ENCODE assay signal across 9 mouse cellular contexts in genomic region chr13:51616417-51617044, GRCm38 (mm10). TPM values are rescaled to one million over a fixed set of nuclear protein-coding genes. Genes with fewer than 3 reads are reported as not detected.
DNase-seq lines count a peak whose midpoint lies in the region; ATAC-seq and TF ChIP-seq lines count a peak whose summit lies in the region.
"Had no signal": no experiment of that assay in that cellular context is flagged by ENCODE, and none has a peak within 500 bp of the region (broad histone marks: within the 10 kb centered on the region; RNA-seq: fewer than 3 reads in every experiment).

No protein-coding gene starts in this region.

- peaks cover 3% of the 10 kb centered on the region; the same call in 1 of the 2 replicates for H3K27me3 ChIP-seq in liver, embryonic 13.5 days
- no peaks in the 10 kb centered on the region for H3K27me3 ChIP-seq in liver, postnatal 0 days (ENCODE audit: insufficient read depth, low read length)

- H3K9ac ChIP-seq in liver, embryonic 13.5 days: no peak overlapping the region
- H3K9ac ChIP-seq in liver, postnatal 0 days (replicated peaks): no peak overlapping the region

- DNase-seq in liver, embryonic 13.5 days: no peak
- no peak for DNase-seq in liver, postnatal 0 days
- DNase-seq in frontal cortex, adult 2 months (ENCODE audit: extremely low spot score in 1 of 2, low spot score in 1 of 2): peak; percentile 70 to 89
- DNase-seq in left cerebral cortex, adult 2 months (ENCODE audit: extremely low spot score in 1 of 2, low spot score in 2 of 2): peak; percentile 73 to 84
- DNase-seq in right cerebral cortex, postnatal 14 days: peak; percentile 74
- no peak for DNase-seq in spleen, postnatal 36 days (ENCODE audit: low spot score in 2 of 2)
- DNase-seq in thymus, postnatal 25 days: no peak
- no peak for DNase-seq in c-Kit-positive CD71-positive TER-119-positive erythroid progenitor cells, embryonic 14.5 days (ENCODE audit: low spot score)

- no peak overlapping the region for H3K27ac ChIP-seq in liver, embryonic 13.5 days
- no peak overlapping the region for H3K27ac ChIP-seq in liver, postnatal 0 days (ENCODE audit: low read depth)
- no peak overlapping the region; the same call in 1 of the 2 replicates for H3K27ac ChIP-seq in left cerebral cortex, adult 2 months

- H3K4me2 ChIP-seq in liver, embryonic 13.5 days: 0 out of 2 replicates have a peak overlapping the region, but pooled peaks have one; percentile 12
- no peak overlapping the region for H3K4me2 ChIP-seq in liver, postnatal 0 days (ENCODE audit: low read depth, low read length)

- no peak for TF ChIP-seq EP300 in liver, postnatal 0 days (IDR thresholded peaks at IDR 0.05; ENCODE audit: low read depth)

- no peak for TF ChIP-seq CTCF in liver, postnatal 0 days (IDR thresholded peaks at IDR 0.05; ENCODE audit: low read depth)
- no peak; the same call in 1 of the 2 replicates for TF ChIP-seq CTCF in left cerebral cortex, adult 2 months (IDR thresholded peaks at IDR 0.05)

- no peaks in the 10 kb centered on the region for H3K36me3 ChIP-seq in liver, embryonic 13.5 days
- H3K36me3 ChIP-seq in liver, postnatal 0 days (replicated peaks; ENCODE audit: insufficient read depth, low read length): no peaks in the 10 kb centered on the region

- intact Hi-C loops in left cerebral cortex, adult 2 months (cut with DNase I): loop anchor here (2.0 to 10.0 kb wide), 5 partner anchors 48 to 669 kb away; partner anchors contain the start of gene Shc3

- H3K9me3 ChIP-seq in liver, embryonic 13.5 days (replicated peaks): no peaks in the 10 kb centered on the region
- H3K9me3 ChIP-seq in liver, postnatal 0 days (ENCODE audit: low read length): no peaks in the 10 kb centered on the region

- WGBS in liver, embryonic 13.5 days (ENCODE audit: insufficient replicate concordance): 18% methylated on average over 12 of the region's 12 CpGs
- 24% methylated on average over 12 of the region's 12 CpGs for WGBS in liver, postnatal 0 days (ENCODE audit: insufficient replicate concordance)

- no peak overlapping the region for H3K4me3 ChIP-seq in liver, embryonic 13.5 days (replicated peaks)
- H3K4me3 ChIP-seq in liver, postnatal 0 days (ENCODE audit: low read depth, low read length): no peak overlapping the region
- no peak overlapping the region for H3K4me3 ChIP-seq in left cerebral cortex, adult 2 months

- ATAC-seq in liver, embryonic 13.5 days (ENCODE audit: low read depth): no peak
- no peak for ATAC-seq in liver, postnatal 0 days

- peaks cover 4% of the 10 kb centered on the region for H3K4me1 ChIP-seq in liver, embryonic 13.5 days (replicated peaks)
- H3K4me1 ChIP-seq in liver, postnatal 0 days (ENCODE audit: insufficient read depth): no peaks in the 10 kb centered on the region

RNA-seq across cellular contexts. Expression of gene Cks2, which starts 28.5 kb away (rescaled TPM):
- polyA plus RNA-seq in liver, embryonic 13.5 days (2015; fragmentation: Nextera tagmentation; extraction: Ambion mirVana): 433 and 444 TPM in 2 replicates
- polyA plus RNA-seq in liver, postnatal 0 days (2015; fragmentation: Nextera tagmentation; extraction: Ambion mirVana): 278 and 292 TPM in 2 replicates
- 4.4 and 4.8 TPM in 2 replicates for polyA plus RNA-seq in frontal cortex, adult 2 months (2012; rRNA removed)
- total RNA-seq in left cerebral cortex, adult 2 months (2021): 1 to 10 TPM; 1.4 to 1.7 TPM

RNA-seq across cellular contexts. Expression of gene Secisbp2, which starts 35.0 kb away (rescaled TPM):
- 21.0 and 22.2 TPM in 2 replicates for polyA plus RNA-seq in liver, embryonic 13.5 days (2015; fragmentation: Nextera tagmentation; extraction: Ambion mirVana)
- polyA plus RNA-seq in liver, postnatal 0 days (2015; fragmentation: Nextera tagmentation; extraction: Ambion mirVana): 11.1 and 12.2 TPM in 2 replicates
- 23.5 and 24.2 TPM in 2 replicates for polyA plus RNA-seq in frontal cortex, adult 2 months (2012; rRNA removed)
- 10 to 100 TPM; 18.7 to 19.1 TPM for total RNA-seq in left cerebral cortex, adult 2 months (2021)

RNA-seq across cellular contexts. Expression of gene Shc3, which starts 47.3 kb away (rescaled TPM):
- polyA plus RNA-seq in liver, embryonic 13.5 days (2015; fragmentation: Nextera tagmentation; extraction: Ambion mirVana): not detected in 2 replicates
- polyA plus RNA-seq in liver, postnatal 0 days (2015; fragmentation: Nextera tagmentation; extraction: Ambion mirVana): 0.07 TPM in 1 of 2 replicates, not detected in the other
- 70.4 and 71.6 TPM in 2 replicates for polyA plus RNA-seq in frontal cortex, adult 2 months (2012; rRNA removed)
- 100 to 1,000 TPM; 234 to 242 TPM for total RNA-seq in left cerebral cortex, adult 2 months (2021)
- total RNA-seq: hematopoietic stem cell, adult 5-6 weeks had no signal

Comparison
In these comparisons a context has a peak if more than half of its experiments do, and no peak if none do; other contexts are left out.
1. DNase-seq: peak in frontal cortex, adult 2 months (2 of 2), left cerebral cortex, adult 2 months (2 of 2) and right cerebral cortex, postnatal 14 days (single experiment); none in liver, embryonic 13.5 days (single experiment), liver, postnatal 0 days (single experiment), spleen, postnatal 36 days (0 of 2), thymus, postnatal 25 days (single experiment) and c-Kit-positive CD71-positive TER-119-positive erythroid progenitor cells, embryonic 14.5 days (single experiment).
2. RNA of gene Cks2, which starts 28.5 kb away (polyA plus RNA-seq): 433 to 444 TPM in liver, embryonic 13.5 days and 278 to 292 TPM in liver, postnatal 0 days; 4.4 to 4.8 TPM in frontal cortex, adult 2 months; every median in the first group is over 10 times any median in the second.
3. RNA of gene Shc3, which starts 47.3 kb away (polyA plus RNA-seq): 70.4 to 71.6 TPM in frontal cortex, adult 2 months; 0.07 TPM in liver, postnatal 0 days and not detected in liver, embryonic 13.5 days; every median in the first group is over 10 times any median in the second.